Mouse (Mus musculus) ES-E14 (cell line): ENCODE measurements around the gene Gpx4.

Experiments
- CHD2 ChIP-seq: IDR thresholded peaks from 2 replicates; pipeline ENCODE4 v1.6.1; 2014; ENCODE audit warnings: mild to moderate bottlenecking, low read depth, low read length, inconsistent platforms
- HCFC1 ChIP-seq: IDR thresholded peaks from 2 replicates; pipeline ENCODE4 v1.6.1; 2012; ENCODE audit warnings: low read length, inconsistent platforms, borderline replicate concordance; ENCODE audit not compliant: insufficient read depth
- ZC3H11A ChIP-seq: IDR thresholded peaks from 2 replicates; pipeline ENCODE4 v1.6.1; 2012; ENCODE audit warnings: low read depth, mild to moderate bottlenecking, inconsistent platforms, low read length, borderline replicate concordance
- ZNF384 ChIP-seq: IDR thresholded peaks from 2 replicates; pipeline ENCODE4 v1.6.1; 2012; ENCODE audit warnings: low read depth, low read length, inconsistent platforms

GRCm38 (mm10) chr10:80045766-80046165 is 1.2 kb upstream of the Gpx4 start:
- TF ChIP-seq ZC3H11A (no peak), HCFC1 (no peak), ZNF384 (no peak), CHD2 (no peak)
